Mouse (Mus musculus) erythroblast, embryonic 14.5 days (primary cell): ENCODE data around the gene Cdc16. TPM values are rescaled to one million over a fixed set of nuclear protein-coding genes. Genes with fewer than 3 reads are reported as not detected.

Experiments
- H3K27me3 ChIP-seq: 2 replicates; pipeline ENCODE4 v1.6.1; 2012; ENCODE audit warnings: inconsistent platforms; ENCODE audit not compliant: control insufficient read depth
- H3K36me3 ChIP-seq: 2 replicates; pipeline ENCODE4 v1.6.1; 2012; ENCODE audit warnings: mild to moderate bottlenecking, inconsistent platforms; ENCODE audit not compliant: control insufficient read depth
- H3K4me1 ChIP-seq: 2 replicates; pipeline ENCODE4 v1.6.1; 2012; ENCODE audit warnings: inconsistent platforms; ENCODE audit not compliant: control insufficient read depth
- H3K4me3 ChIP-seq: replicated peaks from 2 replicates; pipeline ENCODE3; 2012; ENCODE audit warnings: moderate library complexity, mild to moderate bottlenecking, inconsistent platforms
- H3K9me3 ChIP-seq: 2 replicates; pipeline ENCODE4 v1.6.1; 2012; ENCODE audit warnings: low read length, inconsistent platforms, mixed read lengths; ENCODE audit not compliant: control insufficient read depth
- GATA1 ChIP-seq: IDR thresholded peaks from 2 replicates; pipeline ENCODE4 v1.6.1; 2012; ENCODE audit warnings: low read length, inconsistent platforms, mixed read lengths
- TAL1 ChIP-seq: IDR thresholded peaks from 3 replicates; pipeline ENCODE4 v1.6.1; 2012; ENCODE audit warnings: low read length, inconsistent platforms, mixed read lengths
- polyA plus RNA-seq: library from polyadenylated mRNA; stranded (reverse); fragments of >175 nt; gene quantifications from 2 replicates; pipeline ENCODE4 v1.2.3, GENCODE M21; 2012

Cdc16 gene
- polyA plus RNA-seq, 1 experiment = 1.1 TPM

DNA sequence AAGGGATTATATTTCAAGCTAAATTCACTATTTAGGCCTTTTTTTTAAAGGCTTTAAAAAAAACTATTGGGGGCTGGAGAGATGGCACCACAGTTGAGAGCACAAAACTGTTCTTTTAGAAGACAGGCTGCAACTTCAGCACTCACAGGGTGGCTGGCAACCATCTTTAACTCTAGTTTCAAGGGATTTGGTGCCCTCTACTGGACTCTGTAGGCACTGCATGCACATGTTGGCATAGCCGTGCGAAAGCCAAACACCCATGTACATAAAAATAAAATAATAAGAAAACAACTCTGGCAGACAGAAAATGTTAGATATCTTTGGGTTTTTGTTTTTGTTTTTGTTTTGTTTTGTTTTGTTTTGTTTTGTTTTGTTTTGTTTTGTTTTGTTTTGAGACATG, 3.8 kb upstream of the Cdc16 start:
- Histone ChIP-seq H3K4me1 (peaks cover 16% of the 10 kb centered on the region), H3K4me3 (no peak overlapping the region), H3K9me3 (no peaks in the 10 kb centered on the region), H3K27me3 (peaks cover 2% of the 10 kb centered on the region; the same call in 1 of the 2 replicates), H3K36me3 (no peaks in the 10 kb centered on the region)
- TF ChIP-seq GATA1 (no peak), TAL1 (no peak)

- Histone ChIP-seq H3K4me3 (no peak overlapping the region), H3K4me1 (peaks cover 22% of the 10 kb centered on the region), H3K9me3 (no peaks in the 10 kb centered on the region), H3K36me3 (peaks cover 17% of the 10 kb centered on the region), H3K27me3 (no peaks in the 10 kb centered on the region)
- TF ChIP-seq TAL1 (no peak), GATA1 (no peak)
Measured at GRCm38 (mm10) chr8:13756480-13756879, 996 bp upstream of the Cdc16 start.

DNA sequence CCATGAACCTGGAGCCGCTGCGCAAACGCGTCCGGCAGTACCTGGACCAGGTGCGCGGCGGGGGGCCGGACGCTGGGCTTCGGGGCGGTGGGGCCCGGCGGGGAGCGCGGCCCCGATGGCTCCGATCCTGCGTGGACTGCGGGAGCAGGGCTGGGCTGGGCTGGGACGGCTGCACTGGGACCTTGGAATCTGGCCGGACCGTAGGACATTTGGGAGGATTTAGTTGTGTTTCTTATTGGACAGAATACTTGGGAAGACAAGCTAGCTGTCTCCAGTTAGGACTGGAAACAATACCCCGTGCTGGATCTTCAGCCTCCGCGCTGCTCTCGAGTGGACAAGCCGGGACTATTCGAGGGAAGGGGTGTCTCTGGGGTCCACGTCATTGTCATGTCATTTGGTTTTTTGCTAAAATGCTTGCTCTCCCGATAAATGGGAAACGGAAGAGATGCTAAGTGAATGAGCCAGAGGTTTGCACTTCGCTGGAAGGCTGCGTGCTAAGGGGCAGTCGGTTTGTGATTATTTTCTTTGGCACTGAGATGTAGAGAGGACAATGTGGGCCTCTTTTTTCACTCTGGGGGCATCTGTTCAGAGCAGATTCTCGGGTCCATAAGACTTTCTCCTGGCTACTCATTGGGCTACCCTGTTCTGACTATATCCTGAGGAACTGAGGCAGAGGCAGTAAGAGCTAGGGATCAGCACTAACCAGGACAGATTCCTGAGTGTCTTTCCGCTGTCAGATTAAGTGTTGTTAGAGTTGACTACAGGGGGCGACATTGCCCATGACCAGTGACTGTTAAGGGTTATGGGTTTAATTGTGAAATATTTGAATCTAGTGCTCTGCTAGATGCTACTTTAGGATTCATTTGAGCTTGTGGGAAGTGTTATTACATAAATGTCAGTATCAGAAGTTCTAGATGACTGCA, 590 bp downstream of the Cdc16 start:
- H3K4me3 ChIP-seq = peak overlapping the region; percentile 83
- no peaks in the 10 kb centered on the region for H3K9me3 ChIP-seq
- H3K27me3 ChIP-seq = no peaks in the 10 kb centered on the region
- TF ChIP-seq TAL1 (no peak), GATA1 (no peak)
- peaks cover 33% of the 10 kb centered on the region for H3K36me3 ChIP-seq
- H3K4me1 ChIP-seq = peaks cover 22% of the 10 kb centered on the region

- Histone ChIP-seq H3K4me3 (no peak overlapping the region), H3K9me3 (no peaks in the 10 kb centered on the region), H3K27me3 (no peaks in the 10 kb centered on the region), H3K4me1 (no peaks in the 10 kb centered on the region), H3K36me3 (peaks cover 95% of the 10 kb centered on the region)
- no peak for TF ChIP-seq GATA1
- TF ChIP-seq TAL1 = no peak
Measured at GRCm38 (mm10) chr8:13769206-13769605, 11.7 kb downstream of the Cdc16 start.

DNA sequence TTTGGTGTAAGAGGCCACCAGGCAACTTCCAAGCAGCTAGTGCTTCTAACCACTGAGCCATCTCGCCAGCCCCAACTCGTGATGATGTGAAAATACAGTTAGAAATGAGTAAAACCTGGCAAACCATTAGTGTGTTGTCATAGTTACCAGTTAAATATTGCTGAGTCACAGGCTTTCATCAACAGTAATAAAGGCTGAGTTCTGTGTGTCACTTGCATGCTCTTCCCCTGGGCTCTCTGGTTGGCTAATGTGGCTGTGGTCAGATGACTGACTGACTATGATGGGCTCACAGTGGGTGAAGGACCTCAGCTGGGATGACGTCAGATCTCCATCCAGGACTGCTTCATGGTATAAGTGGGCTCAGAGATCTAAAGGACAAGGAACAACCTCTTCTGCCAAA, 23.1 kb downstream of the Cdc16 start:
- Histone ChIP-seq H3K36me3 (peaks cover 66% of the 10 kb centered on the region), H3K27me3 (no peaks in the 10 kb centered on the region), H3K9me3 (no peaks in the 10 kb centered on the region), H3K4me3 (no peak overlapping the region), H3K4me1 (peaks cover 22% of the 10 kb centered on the region)
- TF ChIP-seq TAL1 = no peak
- TF ChIP-seq GATA1 = no peak

GRCm38 (mm10) chr8:13785250-13785763, 27.8 kb downstream of the Cdc16 start, which contains the start of gene Upf3a:
Gene Upf3a, plus strand, starts transcription at chr8:13785615.
- H3K9me3 ChIP-seq = no peaks in the 10 kb centered on the region
- peaks cover 31% of the 10 kb centered on the region for H3K4me1 ChIP-seq
- H3K27me3 ChIP-seq = no peaks in the 10 kb centered on the region
- peaks cover 39% of the 10 kb centered on the region for H3K36me3 ChIP-seq
- TF ChIP-seq GATA1 = no peak
- no peak for TF ChIP-seq TAL1
- H3K4me3 ChIP-seq = peak within 1 kb of the TSS; percentile 86

GRCm38 (mm10) chr8:13785764-13786299, 28.4 kb downstream of the Cdc16 start:
- TF ChIP-seq GATA1 = no peak
- no peak for TF ChIP-seq TAL1
- H3K36me3 ChIP-seq = peaks cover 34% of the 10 kb centered on the region
- peaks cover 28% of the 10 kb centered on the region for H3K4me1 ChIP-seq
- peak overlapping the region; percentile 86 for H3K4me3 ChIP-seq
- H3K27me3 ChIP-seq = no peaks in the 10 kb centered on the region
- H3K9me3 ChIP-seq = no peaks in the 10 kb centered on the region

- Histone ChIP-seq H3K4me1 (peaks cover 18% of the 10 kb centered on the region), H3K9me3 (no peaks in the 10 kb centered on the region), H3K36me3 (peaks cover 39% of the 10 kb centered on the region), H3K4me3 (no peak overlapping the region), H3K27me3 (no peaks in the 10 kb centered on the region)
- TF ChIP-seq GATA1 (no peak), TAL1 (no peak)
Measured at GRCm38 (mm10) chr8:13789606-13790005, 32.1 kb downstream of the Cdc16 start.

DNA sequence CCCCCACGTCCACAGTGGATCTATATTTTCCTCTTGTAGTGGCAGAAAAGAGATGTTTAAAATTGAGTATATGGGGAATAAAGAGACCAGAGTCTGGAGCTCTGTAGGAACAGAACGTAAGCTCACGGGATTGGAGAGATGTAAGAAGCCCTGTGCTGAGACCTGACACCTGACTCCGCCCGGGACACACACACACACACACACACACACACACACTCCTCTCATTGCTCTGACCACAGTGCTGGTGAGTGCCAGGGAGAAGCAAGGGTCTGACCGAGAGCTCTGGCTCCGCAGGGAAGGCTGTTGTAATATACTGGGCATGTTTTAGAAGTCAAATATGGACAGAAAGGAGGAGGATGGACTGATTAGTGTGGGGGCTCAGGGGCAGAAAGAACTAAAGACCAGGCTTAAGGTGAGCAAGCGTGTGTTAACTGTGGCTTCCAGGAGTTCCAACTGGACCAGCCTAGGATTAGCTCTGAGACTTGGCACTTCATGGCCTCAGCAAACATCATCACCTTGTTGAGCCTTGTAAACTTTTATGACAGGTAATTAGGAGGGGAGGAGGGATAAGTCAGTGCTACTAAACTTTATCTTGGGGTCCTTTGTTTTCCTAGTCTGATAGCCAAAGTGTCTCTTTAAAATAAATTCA, 35.7 kb downstream of the Cdc16 start:
- no peak for TF ChIP-seq GATA1
- TF ChIP-seq TAL1 = no peak
- H3K36me3 ChIP-seq = peaks cover 62% of the 10 kb centered on the region
- no peaks in the 10 kb centered on the region for H3K4me1 ChIP-seq
- H3K27me3 ChIP-seq = no peaks in the 10 kb centered on the region
- no peak overlapping the region for H3K4me3 ChIP-seq
- no peaks in the 10 kb centered on the region for H3K9me3 ChIP-seq
